Mouse (Mus musculus) cerebellum, adult 11-12 months (tissue): ENCODE results near the gene Vcl.

Experiments used
- DNase-seq: peaks from one replicate; pipeline ENCODE4 v3.0.0; 2022

Gene Vcl

GRCm38 (mm10) chr14:20928848-20929745, at the start of gene Vcl:
Vcl (plus strand) TSS chr14:20929398.
- DNase-seq = peak; percentile 100

DNA sequence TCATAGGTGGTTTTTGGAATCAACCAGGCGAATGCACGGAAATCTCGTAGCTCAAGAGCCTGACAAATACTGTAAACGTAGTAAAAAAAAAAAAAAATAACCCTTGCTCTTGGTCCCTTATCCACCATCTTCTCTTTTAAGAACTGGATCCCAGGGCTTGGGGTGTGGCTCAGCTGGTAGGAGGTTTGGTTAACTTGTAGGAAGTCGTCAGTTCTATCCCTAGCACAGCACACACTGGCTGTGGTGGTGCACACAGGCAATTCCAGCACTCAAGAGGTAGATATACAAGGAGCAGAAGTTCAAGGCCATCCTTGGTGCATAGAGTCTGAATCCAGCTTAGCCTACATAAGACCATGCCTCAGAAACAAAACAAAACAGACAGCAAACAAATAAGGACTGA, 44.5 kb upstream of the Vcl start:
- DNase-seq = no peak

- DNase-seq = no peak
Measured at GRCm38 (mm10) chr14:20885091-20885888, 43.9 kb upstream of the Vcl start.

DNA sequence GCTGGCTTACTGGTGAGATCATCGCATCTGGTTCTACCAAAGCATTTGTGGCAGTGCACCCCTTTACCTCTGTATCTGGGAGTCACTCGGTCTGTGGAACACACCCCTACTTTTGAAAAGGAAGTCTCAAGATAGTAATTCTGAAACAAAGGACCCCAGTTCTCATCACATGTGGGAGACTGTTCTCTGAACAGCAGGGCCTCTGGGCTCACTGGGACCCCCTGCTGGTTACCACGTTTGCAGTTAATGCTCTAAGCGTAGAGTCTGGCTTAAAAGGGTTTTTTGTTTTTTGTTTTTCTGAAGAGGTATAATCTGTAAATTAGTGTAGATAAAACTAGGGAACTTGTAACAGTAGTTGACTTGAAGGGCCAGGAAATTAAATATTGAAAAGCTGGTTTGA, 42.9 kb upstream of the Vcl start:
- DNase-seq = no peak

DNA sequence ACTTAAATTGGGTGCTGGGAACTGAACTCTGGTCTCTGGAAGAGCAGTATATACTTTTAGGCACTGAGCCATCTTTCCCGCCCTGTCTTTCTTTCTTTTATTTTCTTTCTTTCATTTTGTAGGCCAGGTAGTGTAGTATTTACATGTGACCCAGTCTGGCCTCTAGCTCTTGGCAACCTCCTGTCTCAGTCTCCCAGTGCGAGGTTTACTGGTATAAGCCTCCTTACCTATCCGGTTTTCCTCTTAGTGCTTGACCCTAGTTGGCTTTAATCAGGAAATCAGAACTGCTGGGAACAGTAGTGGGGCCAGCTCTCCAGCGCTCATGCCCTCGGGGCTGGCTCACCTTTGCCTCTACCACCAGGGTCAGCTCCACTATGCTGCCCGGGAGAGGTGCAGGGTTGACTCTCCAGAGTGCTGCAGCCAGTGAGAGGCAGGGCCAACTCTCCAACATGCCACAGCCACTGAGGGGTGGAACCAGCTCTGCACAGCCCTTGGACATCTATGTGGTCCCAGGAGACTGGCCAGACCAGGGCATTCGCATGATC, 41.6 kb upstream of the Vcl start:
- DNase-seq = no peak

- no peak for DNase-seq
Measured at GRCm38 (mm10) chr14:20891941-20892402, 37.2 kb upstream of the Vcl start.

DNA sequence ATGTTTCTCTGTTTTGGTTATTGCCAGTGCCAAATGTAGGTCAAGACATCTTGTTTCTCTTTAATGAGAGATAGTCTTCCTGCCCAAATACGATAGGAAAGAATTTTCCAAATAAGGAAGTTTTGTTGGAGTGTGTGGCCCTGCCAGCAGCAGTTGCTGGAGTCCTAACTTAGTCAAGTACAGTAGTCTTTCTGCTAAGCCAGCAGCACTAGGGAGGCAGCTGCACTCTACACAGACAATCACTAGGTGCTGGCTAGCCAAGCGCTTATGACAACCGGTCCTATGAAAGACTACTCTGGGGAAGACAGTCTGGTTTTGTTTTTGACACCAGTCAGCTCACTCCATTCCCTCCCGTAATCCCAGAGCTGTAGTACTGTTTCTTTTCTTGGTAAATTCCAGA, 35.4 kb upstream of the Vcl start:
- no peak for DNase-seq

DNA sequence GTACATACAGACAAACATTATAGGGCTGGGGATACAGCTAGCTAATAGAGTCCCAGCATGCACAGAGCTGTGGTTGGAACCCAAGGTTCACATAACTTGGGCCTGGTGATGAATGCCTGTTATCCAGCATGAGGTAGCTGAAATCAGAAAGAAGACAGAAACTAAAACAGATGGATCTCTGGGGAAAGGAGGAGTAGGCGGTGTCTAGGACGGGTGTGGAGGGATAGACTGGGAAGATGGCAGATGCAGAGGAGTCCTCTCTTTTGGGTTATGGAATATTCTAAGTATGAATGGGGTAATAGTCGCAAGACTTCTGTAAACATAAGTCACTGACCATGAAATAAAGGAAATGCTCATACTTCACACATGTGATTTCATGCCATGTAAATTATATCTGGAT, 27.9 kb upstream of the Vcl start:
- DNase-seq = no peak

DNA sequence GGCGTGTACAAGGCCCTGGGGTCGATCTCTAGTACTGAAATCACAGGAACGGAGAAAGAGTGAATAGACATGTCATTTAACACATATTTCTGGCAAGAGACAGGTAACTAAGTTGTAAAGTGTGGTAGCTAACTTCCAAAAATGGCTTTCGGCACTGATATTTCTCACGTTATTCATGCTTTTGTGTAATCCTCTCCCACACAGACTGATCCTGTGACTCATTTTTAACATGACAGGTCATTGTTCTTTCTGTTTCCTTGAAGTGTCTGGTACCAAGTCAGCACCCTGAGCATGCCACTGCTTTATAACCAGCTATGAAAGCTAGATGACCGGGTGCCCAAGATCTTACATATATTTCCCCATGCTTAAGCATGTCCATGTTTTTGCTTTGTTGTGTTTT, 26.1 kb upstream of the Vcl start:
- DNase-seq = no peak

GRCm38 (mm10) chr14:20911811-20912210, 17.4 kb upstream of the Vcl start:
- no peak for DNase-seq

GRCm38 (mm10) chr14:20914415-20914814, 14.8 kb upstream of the Vcl start:
- peak; percentile 25 for DNase-seq

DNA sequence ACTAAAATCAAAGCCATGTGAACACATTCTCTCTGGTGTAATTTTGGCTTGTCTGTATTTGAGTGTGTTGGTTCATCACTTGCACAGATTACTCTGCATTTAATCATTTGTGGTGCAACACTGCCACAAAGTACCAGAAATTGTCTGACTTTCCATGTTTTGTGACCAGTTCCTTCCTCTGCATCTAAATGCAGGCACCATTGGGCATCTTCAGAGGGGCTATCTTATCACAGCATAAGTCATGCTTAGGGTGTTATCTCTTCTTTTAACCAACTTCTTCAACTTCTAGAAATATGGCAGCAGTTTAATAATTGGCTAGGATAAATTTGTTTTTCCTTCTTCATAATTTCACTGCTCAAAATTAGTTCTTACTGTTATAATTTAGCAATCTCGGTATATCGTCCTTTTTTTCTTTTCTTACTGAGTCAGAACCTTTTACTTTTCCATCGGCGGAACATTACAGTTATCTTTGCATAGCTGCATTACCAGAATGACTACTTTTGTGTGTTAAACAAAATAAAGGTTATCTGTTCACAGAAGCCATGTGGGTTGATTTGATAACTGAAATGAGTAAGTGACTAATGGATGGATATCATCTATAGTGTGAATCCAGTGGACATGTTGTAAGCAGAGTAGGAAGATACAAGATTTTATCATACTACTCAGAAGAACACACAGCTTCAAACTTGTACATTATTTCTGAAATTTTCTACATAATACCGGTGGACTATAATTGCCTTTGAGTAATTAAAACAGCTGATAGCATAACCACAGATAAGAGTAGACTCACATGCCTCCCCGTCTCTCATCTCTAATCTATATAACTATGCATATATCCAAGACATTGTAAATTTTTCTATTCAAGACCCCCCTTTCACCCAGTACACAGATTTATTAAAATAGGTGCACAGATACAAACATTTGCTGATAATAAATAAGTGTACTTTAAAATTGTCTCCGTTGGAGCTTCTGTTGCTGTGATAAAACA, 12.3 kb upstream of the Vcl start:
- DNase-seq = no peak

DNA sequence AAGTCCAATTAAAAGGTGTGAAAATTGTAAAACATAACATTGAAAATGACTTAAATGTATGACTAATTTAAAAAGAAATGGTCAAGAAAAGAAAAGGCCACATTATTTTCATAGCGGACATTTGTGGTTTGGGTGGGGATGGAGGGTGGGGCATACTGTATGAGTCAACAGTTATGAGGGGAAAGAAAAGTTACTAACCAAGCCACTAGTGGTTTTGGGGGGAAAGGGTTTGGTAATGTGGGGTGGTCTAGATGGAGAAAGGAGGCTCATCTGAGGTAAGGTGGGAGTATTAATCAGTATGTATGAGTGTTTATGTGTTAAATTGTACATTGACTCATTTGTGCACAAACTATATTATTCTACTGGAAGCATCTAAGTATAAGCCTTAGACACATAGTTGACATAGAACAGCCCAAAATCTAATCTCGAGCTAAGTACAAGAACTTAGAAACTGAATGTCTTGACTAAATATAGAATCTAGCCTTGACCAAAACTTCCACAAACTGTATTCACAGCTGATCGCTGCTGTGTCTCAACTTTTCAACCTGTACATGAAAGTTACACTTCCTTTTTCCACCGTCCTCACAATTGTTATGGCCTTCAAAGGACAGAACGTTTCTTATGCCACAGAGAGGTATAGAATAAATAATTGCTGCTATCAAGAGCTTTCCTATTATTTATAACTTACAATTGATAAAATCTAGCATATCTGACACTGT, 5.0 kb upstream of the Vcl start:
- no peak for DNase-seq

- DNase-seq = no peak
Measured at GRCm38 (mm10) chr14:20927470-20928307, 1.5 kb upstream of the Vcl start.

DNA sequence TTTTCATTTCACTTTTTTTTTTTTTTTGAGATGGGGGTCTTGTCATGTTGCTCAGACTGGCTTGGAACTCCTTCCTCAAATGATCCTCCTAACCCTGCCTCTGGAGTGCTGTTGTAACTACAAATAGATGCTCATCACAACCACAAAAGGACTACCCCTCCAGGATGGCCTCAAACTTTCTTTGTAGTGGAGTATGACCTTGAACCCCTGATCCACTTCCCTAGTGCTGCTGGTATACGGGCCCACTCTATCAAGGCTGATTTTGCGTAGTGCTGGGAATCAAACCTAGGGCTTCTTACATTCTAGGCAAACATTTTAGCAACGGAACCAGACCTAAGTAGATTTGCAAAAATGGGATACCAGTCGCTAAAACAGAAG, 901 bp upstream of the Vcl start:
- peak; percentile 18 for DNase-seq

GRCm38 (mm10) chr14:20929814-20930434, 726 bp downstream of the Vcl start:
- DNase-seq = peak; percentile 46

DNA sequence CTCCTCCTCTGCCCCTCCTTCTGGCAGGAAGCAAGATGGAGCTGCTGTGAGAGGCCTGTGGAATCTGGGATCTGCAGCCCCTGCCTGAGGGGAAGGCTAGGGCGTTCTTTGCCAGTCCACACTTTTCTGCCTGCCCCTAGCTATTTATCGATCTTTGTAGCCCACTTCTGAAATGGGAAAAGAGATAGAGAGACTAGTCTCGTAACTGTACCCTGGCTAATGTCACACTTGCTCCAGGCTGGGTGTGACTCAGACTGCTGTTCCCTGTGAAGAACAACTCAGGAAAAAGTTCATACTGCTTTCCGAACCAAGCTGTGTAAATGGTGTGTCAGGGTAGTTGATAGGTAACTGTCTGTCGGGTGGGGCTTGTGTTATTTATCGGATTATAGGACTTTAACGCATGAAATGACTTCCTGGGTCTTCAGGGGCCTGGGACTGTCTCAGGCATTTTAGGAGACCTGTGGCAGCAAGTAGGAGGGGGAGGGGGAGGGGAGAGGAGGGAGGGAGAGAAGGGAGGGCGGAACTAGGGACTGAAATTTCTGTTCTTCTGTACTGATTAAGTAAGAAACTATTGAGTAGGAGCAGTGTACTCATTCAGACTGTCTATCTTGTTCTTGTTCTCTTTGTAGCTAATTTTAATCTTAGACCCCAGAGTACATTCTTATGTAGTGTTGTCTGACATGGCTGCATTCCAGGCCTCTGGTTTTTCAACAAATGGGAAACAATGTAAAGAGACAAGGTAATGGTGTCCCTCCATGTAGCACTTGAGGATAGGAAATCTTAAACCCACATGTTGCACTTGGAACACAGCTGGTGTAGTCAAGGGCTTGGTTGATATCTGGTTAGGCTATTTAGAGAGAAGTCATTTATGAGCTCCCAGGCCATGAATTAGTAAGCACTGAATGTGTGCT, 1.5 kb downstream of the Vcl start:
- DNase-seq = peak; percentile 12

- no peak for DNase-seq
Measured at GRCm38 (mm10) chr14:20938424-20938823, 9.2 kb downstream of the Vcl start.

GRCm38 (mm10) chr14:20938860-20939259, 9.7 kb downstream of the Vcl start:
- DNase-seq = no peak
